Mouse (Mus musculus) myocyte (in vitro differentiated cells): ENCODE results near the gene Fam189a1. TPM values are rescaled to one million over a fixed set of nuclear protein-coding genes. Genes with fewer than 3 reads are reported as not detected.

Source experiments
- H3K27me3 ChIP-seq: one replicate; pipeline ENCODE4 v1.6.1; 2011; ENCODE audit not compliant: control insufficient read depth, insufficient read depth, insufficient read length
- H3K36me3 ChIP-seq: one replicate; pipeline ENCODE4 v1.6.1; 2011; ENCODE audit not compliant: control insufficient read depth, insufficient read depth
- H3K4me2 ChIP-seq: one replicate; pipeline ENCODE4 v1.6.1; 2011; ENCODE audit warnings: low read depth, control low read depth
- H3K4me3 ChIP-seq: one replicate; pipeline ENCODE4 v1.5.1; 2011; ENCODE audit warnings: mild to moderate bottlenecking, control low read depth, moderate library complexity
- H3K79me2 ChIP-seq: one replicate; pipeline ENCODE4 v1.6.1; 2011; ENCODE audit not compliant: control insufficient read depth, insufficient read depth
- H3ac ChIP-seq: one replicate; pipeline ENCODE4 v1.6.1; 2011; ENCODE audit not compliant: control insufficient read depth, insufficient read length
- CEBPB ChIP-seq: IDR thresholded peaks from 2 replicates; pipeline ENCODE4 v1.6.1; 2011; ENCODE audit warnings: mild to moderate bottlenecking, moderate library complexity; ENCODE audit not compliant: poor library complexity, insufficient read depth, severe bottlenecking
- E2F4 ChIP-seq: IDR thresholded peaks from one replicate; pipeline ENCODE4 v1.6.1; 2011; ENCODE audit warnings: mild to moderate bottlenecking, control low read depth, moderate library complexity; ENCODE audit not compliant: insufficient read depth
- MAX ChIP-seq: IDR thresholded peaks from one replicate; pipeline ENCODE4 v1.6.1; 2011; ENCODE audit warnings: low read depth, mild to moderate bottlenecking, control low read depth
- MYOD1 ChIP-seq, 3 experiments: IDR thresholded peaks; one replicate each; pipeline ENCODE4 v1.6.1; 2011; ENCODE audit warnings: control low read depth in 2 of 3, low read depth in 2 of 3, mild to moderate bottlenecking in 2 of 3, moderate library complexity in 1 of 3; ENCODE audit not compliant: insufficient read length in 2 of 3, control insufficient read depth in 1 of 3
- MYOG ChIP-seq, 3 experiments: IDR thresholded peaks; one replicate each; pipeline ENCODE4 v1.6.1; 2011; ENCODE audit warnings: control low read depth in 2 of 3, low read depth in 2 of 3, mild to moderate bottlenecking in 2 of 3; ENCODE audit not compliant: insufficient read length in 2 of 3, control insufficient read depth in 1 of 3, insufficient read depth in 1 of 3
- POLR2A ChIP-seq: IDR thresholded peaks from one replicate; pipeline ENCODE4 v1.6.1; 2011; ENCODE audit warnings: low read depth, mild to moderate bottlenecking, control low read depth, moderate library complexity; ENCODE audit not compliant: insufficient read length
- POLR2AphosphoS2 ChIP-seq: IDR thresholded peaks from one replicate; pipeline ENCODE4 v1.6.1; 2011; ENCODE audit warnings: low read depth, control low read depth; ENCODE audit not compliant: insufficient read length
- REST ChIP-seq: IDR thresholded peaks from one replicate; pipeline ENCODE4 v1.6.1; 2011; ENCODE audit warnings: mild to moderate bottlenecking, control low read depth, moderate library complexity; ENCODE audit not compliant: insufficient read depth, insufficient read length
- SRF ChIP-seq: IDR thresholded peaks from one replicate; pipeline ENCODE4 v1.6.1; 2011; ENCODE audit warnings: low read depth; ENCODE audit not compliant: control insufficient read depth, insufficient read length
- TCF12 ChIP-seq: IDR thresholded peaks from one replicate; pipeline ENCODE4 v1.6.1; 2011; ENCODE audit warnings: mild to moderate bottlenecking, control low read depth; ENCODE audit not compliant: poor library complexity, insufficient read depth, severe bottlenecking
- TCF3 ChIP-seq: IDR thresholded peaks from one replicate; pipeline ENCODE4 v1.6.1; 2011; ENCODE audit warnings: low read depth, control low read depth; ENCODE audit not compliant: insufficient read length
- USF1 ChIP-seq: IDR thresholded peaks from one replicate; pipeline ENCODE4 v1.6.1; 2011; ENCODE audit warnings: low read depth, mild to moderate bottlenecking, control low read depth, moderate library complexity
- polyA plus RNA-seq: library from polyadenylated mRNA; unstranded; fragments of >200 nt; fragmentation: generic; extraction: Trizol; gene quantifications from one replicate; pipeline ENCODE4 v1.2.1, GENCODE M21; 2012; ENCODE audit warnings: missing spikeins

Gene Fam189a1
- polyA plus RNA-seq, 1 experiment: 0.38 TPM

DNA sequence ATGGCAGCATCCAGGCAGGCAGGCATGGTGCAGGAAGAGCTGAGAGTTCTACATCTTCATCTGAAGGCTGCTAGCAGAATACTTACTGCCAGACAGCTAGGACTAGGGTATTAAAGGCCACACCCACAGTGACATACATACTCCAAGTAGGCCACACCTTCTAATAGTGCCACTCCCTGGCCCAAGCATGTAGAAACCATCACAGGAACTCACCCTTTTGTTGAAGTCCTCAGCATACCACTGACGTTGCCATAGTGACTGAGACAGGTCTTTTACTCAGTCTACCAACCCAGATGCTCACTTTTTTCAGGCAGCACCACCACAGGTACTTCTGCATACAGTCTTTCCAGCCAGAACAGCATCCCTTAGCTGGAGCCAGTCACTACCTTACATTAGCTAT lies 104.4 kb downstream of the Fam189a1 start:
- Histone ChIP-seq H3K4me2 (no peak overlapping the region), H3ac (no peak overlapping the region), H3K4me3 (no peak overlapping the region), H3K36me3 (no peaks in the 10 kb centered on the region), H3K27me3 (no peaks in the 10 kb centered on the region), H3K79me2 (no peaks in the 10 kb centered on the region)
- no peak for TF ChIP-seq MYOD1 (IDR thresholded peaks at IDR 0.05; ENCODE audit: control insufficient read depth in 1 of 3, insufficient read length in 2 of 3, low read depth in 2 of 3)
- no peak for TF ChIP-seq MAX
- no peak for TF ChIP-seq TCF12
- no peak for TF ChIP-seq MYOG (IDR thresholded peaks at IDR 0.05; ENCODE audit: control insufficient read depth in 1 of 3, insufficient read depth in 1 of 3, insufficient read length in 2 of 3, low read depth in 2 of 3)

DNA sequence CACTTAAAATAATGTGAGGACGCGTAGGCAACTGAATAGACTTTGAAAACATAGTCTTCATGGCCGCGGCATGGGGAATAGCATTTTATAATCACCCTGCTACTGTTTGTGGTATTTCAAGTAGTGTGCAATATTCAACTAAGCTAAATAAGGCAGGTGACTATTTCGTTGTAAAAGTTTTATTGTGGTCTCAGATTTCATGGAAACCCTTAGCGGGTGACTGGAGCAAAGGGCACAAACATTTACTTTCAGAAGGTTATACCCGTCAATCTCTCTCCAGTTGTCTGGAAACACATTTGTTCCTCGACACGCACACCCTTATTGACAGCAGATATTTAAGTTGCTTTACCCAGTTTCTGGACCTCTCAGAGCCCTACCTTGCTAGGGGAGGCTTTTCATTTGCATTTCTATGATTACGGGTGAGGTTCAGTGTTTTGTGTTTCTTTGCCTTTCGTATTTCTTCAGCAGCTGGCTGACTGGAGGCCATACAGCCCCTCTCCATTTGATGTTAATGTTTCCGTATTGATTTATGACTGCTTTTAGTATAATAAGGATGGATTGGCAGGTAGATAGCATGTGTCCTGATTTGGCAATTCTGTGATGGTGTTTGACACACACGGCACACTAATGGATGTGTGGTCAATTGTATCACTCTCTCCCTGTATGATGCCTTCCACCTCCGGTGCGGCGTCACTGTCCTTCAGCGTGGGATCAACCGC lies 107.0 kb downstream of the Fam189a1 start:
- H3K36me3 ChIP-seq: no peaks in the 10 kb centered on the region
- no peaks in the 10 kb centered on the region for H3K27me3 ChIP-seq
- TF ChIP-seq SRF: no peak
- TF ChIP-seq E2F4: no peak
- TF ChIP-seq TCF12: no peak
- no peak for TF ChIP-seq POLR2AphosphoS2
- no peak for TF ChIP-seq CEBPB
- no peak for TF ChIP-seq MYOG (IDR thresholded peaks at IDR 0.05; ENCODE audit: control insufficient read depth in 1 of 3, insufficient read depth in 1 of 3, insufficient read length in 2 of 3, low read depth in 2 of 3)
- TF ChIP-seq MYOD1 (IDR thresholded peaks at IDR 0.05; ENCODE audit: control insufficient read depth in 1 of 3, insufficient read length in 2 of 3, low read depth in 2 of 3): no peak
- TF ChIP-seq REST: no peak
- TF ChIP-seq TCF3: no peak
- no peak for TF ChIP-seq USF1
- TF ChIP-seq MAX: no peak
- no peak for TF ChIP-seq POLR2A
- H3K4me2 ChIP-seq: no peak overlapping the region
- no peaks in the 10 kb centered on the region for H3K79me2 ChIP-seq
- no peak overlapping the region for H3ac ChIP-seq
- no peak overlapping the region for H3K4me3 ChIP-seq

DNA sequence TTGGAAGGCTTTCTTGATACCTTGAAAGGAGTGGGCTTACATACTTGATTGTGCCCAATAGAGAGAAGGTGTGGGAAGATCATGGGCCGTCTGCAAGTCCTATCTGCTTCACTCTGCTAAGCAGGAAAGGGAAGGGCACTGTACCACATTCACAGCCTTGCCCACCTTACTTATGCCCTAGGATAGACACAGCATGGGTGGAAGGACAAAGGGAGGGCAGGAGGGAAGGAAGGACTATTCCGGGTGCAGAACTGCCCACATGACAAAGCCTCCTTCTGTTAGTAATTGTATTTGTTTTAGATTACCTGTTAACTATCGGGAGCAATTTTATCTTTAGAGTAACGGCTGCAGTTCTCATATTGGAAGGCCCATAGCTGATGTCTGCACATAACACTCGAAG lies 108.7 kb downstream of the Fam189a1 start:
- no peak for TF ChIP-seq MAX
- no peak for TF ChIP-seq SRF
- TF ChIP-seq CEBPB: no peak
- no peak for TF ChIP-seq POLR2A
- TF ChIP-seq MYOG (IDR thresholded peaks at IDR 0.05; ENCODE audit: control insufficient read depth in 1 of 3, insufficient read depth in 1 of 3, insufficient read length in 2 of 3, low read depth in 2 of 3): no peak
- no peak for TF ChIP-seq E2F4
- no peak for TF ChIP-seq TCF3
- no peak for TF ChIP-seq POLR2AphosphoS2
- TF ChIP-seq MYOD1 (IDR thresholded peaks at IDR 0.05; ENCODE audit: control insufficient read depth in 1 of 3, insufficient read length in 2 of 3, low read depth in 2 of 3): no peak
- no peak for TF ChIP-seq REST
- TF ChIP-seq USF1: no peak
- no peak for TF ChIP-seq TCF12

DNA sequence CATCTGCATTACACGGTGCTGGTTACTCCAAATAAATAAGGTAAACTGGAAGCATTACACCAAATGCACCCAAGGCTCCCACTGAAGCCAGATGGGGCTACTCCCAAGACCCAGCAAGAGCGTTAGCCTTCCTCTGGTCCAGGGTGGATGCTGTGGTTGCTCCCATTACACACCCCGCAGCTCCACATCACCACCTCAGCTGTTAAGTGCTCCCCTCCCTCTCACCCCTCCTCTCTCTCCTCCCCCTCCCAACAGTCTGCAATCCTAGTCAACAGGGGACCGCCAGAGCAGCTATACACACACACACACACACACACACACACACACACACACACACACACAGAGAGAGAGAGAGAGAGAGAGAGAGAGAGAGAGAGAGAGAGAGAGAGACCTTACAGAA lies 109.7 kb downstream of the Fam189a1 start:
- Histone ChIP-seq H3K27me3 (no peaks in the 10 kb centered on the region), H3K79me2 (no peaks in the 10 kb centered on the region), H3K4me2 (no peak overlapping the region), H3K4me3 (no peak overlapping the region), H3K36me3 (no peaks in the 10 kb centered on the region), H3ac (no peak overlapping the region)
- no peak for TF ChIP-seq MAX
- no peak for TF ChIP-seq MYOD1 (IDR thresholded peaks at IDR 0.05; ENCODE audit: control insufficient read depth in 1 of 3, insufficient read length in 2 of 3, low read depth in 2 of 3)
- no peak for TF ChIP-seq E2F4
- TF ChIP-seq TCF3: no peak
- no peak for TF ChIP-seq SRF
- no peak for TF ChIP-seq USF1
- no peak for TF ChIP-seq CEBPB
- TF ChIP-seq POLR2AphosphoS2: no peak
- no peak for TF ChIP-seq REST
- TF ChIP-seq POLR2A: no peak
- no peak for TF ChIP-seq MYOG (IDR thresholded peaks at IDR 0.05; ENCODE audit: control insufficient read depth in 1 of 3, insufficient read depth in 1 of 3, insufficient read length in 2 of 3, low read depth in 2 of 3)
- no peak for TF ChIP-seq TCF12

More for the DNA sequence above, 108.7 kb downstream of the Fam189a1 start:
- H3K36me3 ChIP-seq: no peaks in the 10 kb centered on the region
- H3K4me3 ChIP-seq: no peak overlapping the region
- H3K4me2 ChIP-seq: no peak overlapping the region
- H3K27me3 ChIP-seq: no peaks in the 10 kb centered on the region
- no peaks in the 10 kb centered on the region for H3K79me2 ChIP-seq
- no peak overlapping the region for H3ac ChIP-seq

DNA sequence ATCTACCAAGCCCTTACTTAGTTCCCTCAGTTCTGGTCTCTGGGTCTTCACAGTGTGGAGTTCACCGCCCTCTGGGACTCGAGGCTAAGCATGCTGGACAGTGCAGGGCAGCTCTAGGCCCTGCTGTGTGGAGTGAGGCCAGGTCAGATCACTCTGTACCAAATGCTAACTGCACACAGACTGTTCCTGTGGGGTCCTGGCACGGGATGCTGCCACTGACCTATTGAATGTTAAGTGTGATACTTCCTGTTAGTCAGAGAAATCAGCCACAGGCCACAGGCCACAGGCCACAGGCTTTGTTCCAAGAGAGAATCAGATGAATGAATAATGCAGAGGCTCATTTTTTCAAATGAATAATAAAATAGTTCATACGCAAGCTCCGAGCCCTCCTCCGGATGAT lies 112.1 kb downstream of the Fam189a1 start:
- H3K4me2 ChIP-seq: no peak overlapping the region
- no peaks in the 10 kb centered on the region for H3K36me3 ChIP-seq
- no peaks in the 10 kb centered on the region for H3K79me2 ChIP-seq
- TF ChIP-seq USF1: no peak
- no peak for TF ChIP-seq TCF3
- no peak for TF ChIP-seq POLR2A
- no peak for TF ChIP-seq POLR2AphosphoS2
- TF ChIP-seq MAX: no peak
- no peak for TF ChIP-seq TCF12
- no peak for TF ChIP-seq MYOD1 (IDR thresholded peaks at IDR 0.05; ENCODE audit: control insufficient read depth in 1 of 3, insufficient read length in 2 of 3, low read depth in 2 of 3)
- no peak for TF ChIP-seq REST
- TF ChIP-seq MYOG (IDR thresholded peaks at IDR 0.05; ENCODE audit: control insufficient read depth in 1 of 3, insufficient read depth in 1 of 3, insufficient read length in 2 of 3, low read depth in 2 of 3): no peak
- TF ChIP-seq SRF: no peak
- no peak for TF ChIP-seq E2F4
- no peak for TF ChIP-seq CEBPB
- H3K4me3 ChIP-seq: no peak overlapping the region
- H3K27me3 ChIP-seq: no peaks in the 10 kb centered on the region
- no peak overlapping the region for H3ac ChIP-seq
